Mouse (Mus musculus) E14TG2a.4 (cell line): Measurements from ENCODE around the gene Wiz.

Experiments
- H3K27me3 ChIP-seq: 2 replicates; pipeline ENCODE4 v1.6.1; 2014; ENCODE audit warnings: low read length, control low read depth; ENCODE audit not compliant: insufficient read depth
- H3K36me3 ChIP-seq: 2 replicates; pipeline ENCODE4 v1.6.1; 2014; ENCODE audit warnings: low read length, control low read depth; ENCODE audit not compliant: insufficient read depth
- H3K4me1 ChIP-seq: replicated peaks from 2 replicates; pipeline ENCODE4 v1.6.1; 2014; ENCODE audit warnings: low read depth, low read length, control low read depth
- H3K4me3 ChIP-seq: replicated peaks from 2 replicates; pipeline ENCODE4 v1.5.1; 2014; ENCODE audit warnings: mild to moderate bottlenecking, low read length
- H3K9me3 ChIP-seq: 2 replicates; pipeline ENCODE4 v1.6.1; 2014; ENCODE audit warnings: low read length, control low read depth
- CTCF ChIP-seq: conservative IDR thresholded peaks from 2 replicates; pipeline ENCODE4 v1.5.1; 2014; ENCODE audit warnings: low read length
- NANOG ChIP-seq: IDR thresholded peaks from 2 replicates; pipeline ENCODE4 v1.6.1; 2014; ENCODE audit warnings: borderline replicate concordance, low read length, mixed read lengths
- POU5F1 ChIP-seq: IDR thresholded peaks from 2 replicates; pipeline ENCODE4 v1.6.1; 2014; ENCODE audit warnings: low read length, borderline replicate concordance

The Wiz gene

GRCm38 (mm10) chr17:32416771-32417170, 27.5 kb upstream of the Wiz start:
- Histone ChIP-seq H3K36me3 (no peaks in the 10 kb centered on the region), H3K9me3 (no peaks in the 10 kb centered on the region), H3K4me3 (no peak overlapping the region), H3K4me1 (peaks cover 18% of the 10 kb centered on the region), H3K27me3 (peaks cover 49% of the 10 kb centered on the region)
- TF ChIP-seq POU5F1 = no peak
- TF ChIP-seq CTCF = no peak
- TF ChIP-seq NANOG = no peak

GRCm38 (mm10) chr17:32415417-32416020, 26.3 kb upstream of the Wiz start:
- Histone ChIP-seq H3K27me3 (peaks cover 49% of the 10 kb centered on the region), H3K4me3 (peak overlapping the region; percentile 65), H3K4me1 (peaks cover 18% of the 10 kb centered on the region), H3K36me3 (no peaks in the 10 kb centered on the region), H3K9me3 (no peaks in the 10 kb centered on the region)
- TF ChIP-seq POU5F1 (no peak), CTCF (no peak)

GRCm38 (mm10) chr17:32411898-32412297, 22.7 kb upstream of the Wiz start:
- TF ChIP-seq NANOG (no peak), CTCF (no peak), POU5F1 (no peak)
- Histone ChIP-seq H3K4me3 (no peak overlapping the region), H3K27me3 (peaks cover 29% of the 10 kb centered on the region), H3K9me3 (no peaks in the 10 kb centered on the region), H3K4me1 (peaks cover 14% of the 10 kb centered on the region), H3K36me3 (no peaks in the 10 kb centered on the region)

- Histone ChIP-seq H3K4me3 (peak within 1 kb of the TSS; percentile 57), H3K27me3 (peaks cover 35% of the 10 kb centered on the region), H3K9me3 (no peaks in the 10 kb centered on the region), H3K4me1 (peaks cover 10% of the 10 kb centered on the region), H3K36me3 (no peaks in the 10 kb centered on the region)
- TF ChIP-seq POU5F1 (no peak), NANOG (no peak), CTCF (no peak)
Observed at GRCm38 (mm10) chr17:32403417-32403816, 14.2 kb upstream of the Wiz start, which contains the start of gene Rasal3. Rasal3 (minus strand) TSS chr17:32403583.

GRCm38 (mm10) chr17:32402779-32403157, 13.5 kb upstream of the Wiz start:
- Histone ChIP-seq H3K4me3 (peak overlapping the region; percentile 57), H3K27me3 (peaks cover 41% of the 10 kb centered on the region), H3K36me3 (no peaks in the 10 kb centered on the region), H3K9me3 (no peaks in the 10 kb centered on the region), H3K4me1 (peaks cover 10% of the 10 kb centered on the region)
- no peak for TF ChIP-seq CTCF
- no peak for TF ChIP-seq NANOG
- TF ChIP-seq POU5F1 = no peak

- TF ChIP-seq NANOG (no peak), POU5F1 (no peak), CTCF (no peak)
- H3K4me1 ChIP-seq = peaks cover 10% of the 10 kb centered on the region
- H3K36me3 ChIP-seq = no peaks in the 10 kb centered on the region
- peaks cover 47% of the 10 kb centered on the region for H3K27me3 ChIP-seq
- no peak overlapping the region for H3K4me3 ChIP-seq
- no peaks in the 10 kb centered on the region for H3K9me3 ChIP-seq
Observed at GRCm38 (mm10) chr17:32402011-32402778, 13.0 kb upstream of the Wiz start.

- Histone ChIP-seq H3K27me3 (peaks cover 93% of the 10 kb centered on the region), H3K4me3 (peak overlapping the region; percentile 78), H3K4me1 (peaks cover 31% of the 10 kb centered on the region), H3K9me3 (no peaks in the 10 kb centered on the region), H3K36me3 (no peaks in the 10 kb centered on the region)
- TF ChIP-seq CTCF (no peak), NANOG (no peak), POU5F1 (no peak)
Observed at GRCm38 (mm10) chr17:32396266-32396665, 7.0 kb upstream of the Wiz start.

GRCm38 (mm10) chr17:32393944-32394343, 4.7 kb upstream of the Wiz start:
- Histone ChIP-seq H3K36me3 (no peaks in the 10 kb centered on the region), H3K9me3 (no peaks in the 10 kb centered on the region), H3K4me1 (peaks cover 40% of the 10 kb centered on the region), H3K27me3 (peaks cover 83% of the 10 kb centered on the region), H3K4me3 (no peak overlapping the region)
- no peak for TF ChIP-seq POU5F1
- no peak for TF ChIP-seq NANOG
- no peak for TF ChIP-seq CTCF

- TF ChIP-seq CTCF (no peak), NANOG (no peak), POU5F1 (no peak)
- Histone ChIP-seq H3K9me3 (no peaks in the 10 kb centered on the region), H3K27me3 (peaks cover 61% of the 10 kb centered on the region)
Observed at GRCm38 (mm10) chr17:32388370-32389100, 704 bp downstream of the Wiz start.

More at GRCm38 (mm10) chr17:32388370-32389100, 704 bp downstream of the Wiz start:
- Histone ChIP-seq H3K4me3 (peak overlapping the region; percentile 88), H3K4me1 (peaks cover 48% of the 10 kb centered on the region), H3K36me3 (peaks cover 6% of the 10 kb centered on the region)
